Mouse (Mus musculus): ENCODE data around the gene Cdkl4.

Cdkl4 gene

GRCm38 (mm10) chr17:80513766-80514165, 63.8 kb downstream of the Cdkl4 start:
- DNase-seq = no peak

- DNase-seq = no peak
Measured at GRCm38 (mm10) chr17:80510459-80510855, 67.2 kb downstream of the Cdkl4 start.

- DNase-seq = no peak
Measured at GRCm38 (mm10) chr17:80509494-80510458, 67.8 kb downstream of the Cdkl4 start.

GRCm38 (mm10) chr17:80505766-80506165, 71.8 kb downstream of the Cdkl4 start:
- no peak for DNase-seq

GRCm38 (mm10) chr17:80505342-80505741, 72.3 kb downstream of the Cdkl4 start:
- DNase-seq = no peak

- no peak for DNase-seq
Measured at GRCm38 (mm10) chr17:80501805-80502172, 75.8 kb downstream of the Cdkl4 start.

GRCm38 (mm10) chr17:80501037-80501804, 76.4 kb downstream of the Cdkl4 start:
- no peak for DNase-seq

GRCm38 (mm10) chr17:80500025-80500424, 77.6 kb downstream of the Cdkl4 start:
- no peak for DNase-seq

- no peak for DNase-seq
Measured at GRCm38 (mm10) chr17:80498600-80499268, 78.9 kb downstream of the Cdkl4 start.

GRCm38 (mm10) chr17:80497183-80497601, 80.4 kb downstream of the Cdkl4 start:
- DNase-seq = no peak

- DNase-seq = no peak
Measured at GRCm38 (mm10) chr17:80496607-80497170, 80.9 kb downstream of the Cdkl4 start.

GRCm38 (mm10) chr17:80496185-80496584, 81.4 kb downstream of the Cdkl4 start:
- no peak for DNase-seq

GRCm38 (mm10) chr17:80493891-80494290, 83.7 kb downstream of the Cdkl4 start:
- DNase-seq = no peak

GRCm38 (mm10) chr17:80492811-80493210, 84.8 kb downstream of the Cdkl4 start:
- no peak for DNase-seq

- no peak for DNase-seq
Measured at GRCm38 (mm10) chr17:80492274-80492673, 85.3 kb downstream of the Cdkl4 start.

- no peak for DNase-seq
Measured at GRCm38 (mm10) chr17:80490166-80490565, 87.4 kb downstream of the Cdkl4 start.

- no peak for DNase-seq
Measured at GRCm38 (mm10) chr17:80488918-80489317, 88.7 kb downstream of the Cdkl4 start.

GRCm38 (mm10) chr17:80485160-80485559, 92.5 kb downstream of the Cdkl4 start:
- no peak for DNase-seq

- DNase-seq = no peak
Measured at GRCm38 (mm10) chr17:80480855-80481224, 96.8 kb downstream of the Cdkl4 start.

- peak; percentile 96 to 97 for DNase-seq
Measured at GRCm38 (mm10) chr17:80480031-80480854, 97.4 kb downstream of the Cdkl4 start, which contains the start of gene Sos1. TSS of gene Sos1 (minus strand) at chr17:80480453.

- DNase-seq = peak; percentile 55 to 66
Measured at GRCm38 (mm10) chr17:80479295-80480030, 98.2 kb downstream of the Cdkl4 start.

All from lung, adult 18-20 months (tissue).